Mouse (Mus musculus): ENCODE measurements around the gene Zfp385a. TPM values are rescaled to one million over a fixed set of nuclear protein-coding genes. Genes with fewer than 3 reads are reported as not detected.

Zfp385a gene
- polyA plus RNA-seq, 1 experiment from 2014 or later = 17.1 TPM

GRCm38 (mm10) chr15:103345789-103346188 lies 5.9 kb upstream of the Zfp385a start:
- Histone ChIP-seq H3K27me3 (peaks cover 13% of the 10 kb centered on the region), H3K36me3 (peaks cover 71% of the 10 kb centered on the region), H3K9me3 (no peaks in the 10 kb centered on the region), H3K4me1 (peaks cover 5% of the 10 kb centered on the region; the same call in 1 of the 2 replicates), H3K4me2 (no peak overlapping the region), H3K9ac (no peak overlapping the region), H3K27ac (no peak overlapping the region), H3K4me3 (no peak overlapping the region)
- ATAC-seq (ENCODE audit: insufficient number of reproducible peaks, low FRiP score, low TSS enrichment, low read depth) = no peak
- WGBS = 84% methylated on average over 6 of the region's 6 CpGs

GRCm38 (mm10) chr15:103343556-103343955 lies 3.7 kb upstream of the Zfp385a start:
- ATAC-seq (ENCODE audit: insufficient number of reproducible peaks, low FRiP score, low TSS enrichment, low read depth) = no peak
- Histone ChIP-seq H3K4me3 (no peak overlapping the region), H3K9me3 (no peaks in the 10 kb centered on the region), H3K4me1 (peaks cover 24% of the 10 kb centered on the region), H3K9ac (no peak overlapping the region), H3K4me2 (no peak overlapping the region), H3K27ac (no peak overlapping the region), H3K36me3 (peaks cover 48% of the 10 kb centered on the region), H3K27me3 (peaks cover 27% of the 10 kb centered on the region)

- peaks cover 24% of the 10 kb centered on the region for H3K4me1 ChIP-seq
- H3K9ac ChIP-seq = no peak overlapping the region
- WGBS = 78% methylated on average over 3 of the region's 3 CpGs
- no peaks in the 10 kb centered on the region for H3K9me3 ChIP-seq
- H3K27ac ChIP-seq = no peak overlapping the region
- ATAC-seq (ENCODE audit: insufficient number of reproducible peaks, low FRiP score, low TSS enrichment, low read depth) = no peak
- no peak overlapping the region for H3K4me3 ChIP-seq
- peaks cover 33% of the 10 kb centered on the region for H3K27me3 ChIP-seq
- peaks cover 44% of the 10 kb centered on the region for H3K36me3 ChIP-seq
- no peak overlapping the region for H3K4me2 ChIP-seq
Measured at GRCm38 (mm10) chr15:103343008-103343407, 3.1 kb upstream of the Zfp385a start.

GRCm38 (mm10) chr15:103342415-103342814 lies 2.5 kb upstream of the Zfp385a start:
- Histone ChIP-seq H3K27me3 (peaks cover 33% of the 10 kb centered on the region), H3K9ac (no peak overlapping the region), H3K9me3 (no peaks in the 10 kb centered on the region), H3K4me1 (peaks cover 24% of the 10 kb centered on the region), H3K27ac (no peak overlapping the region), H3K36me3 (peaks cover 38% of the 10 kb centered on the region), H3K4me2 (no peak overlapping the region), H3K4me3 (no peak overlapping the region)
- ATAC-seq (ENCODE audit: insufficient number of reproducible peaks, low FRiP score, low TSS enrichment, low read depth) = no peak
- WGBS = 13% methylated on average over 4 of the region's 4 CpGs

DNA sequence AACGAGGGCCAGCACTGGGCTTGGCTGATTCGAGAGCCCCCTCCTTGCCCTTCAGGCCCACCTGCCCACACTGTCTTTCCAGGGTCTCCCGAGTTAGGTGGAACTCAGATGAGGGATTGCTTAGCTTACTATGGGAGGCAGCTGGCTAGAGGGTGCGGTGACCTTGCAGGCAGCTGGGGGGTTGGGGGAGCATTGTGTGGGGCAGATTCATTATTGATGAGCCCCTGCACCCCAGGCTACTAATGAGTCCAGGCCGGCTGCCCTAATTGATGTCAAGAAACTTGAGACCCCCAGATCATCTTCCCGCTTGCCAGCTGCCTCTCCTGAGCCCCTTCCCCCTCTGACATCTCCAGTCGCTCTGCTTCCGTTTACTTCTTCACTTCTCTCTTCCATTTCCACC lies 1.7 kb upstream of the Zfp385a start:
- no peak overlapping the region for H3K9ac ChIP-seq
- WGBS = 33% methylated on average over 8 of the region's 8 CpGs

DNA sequence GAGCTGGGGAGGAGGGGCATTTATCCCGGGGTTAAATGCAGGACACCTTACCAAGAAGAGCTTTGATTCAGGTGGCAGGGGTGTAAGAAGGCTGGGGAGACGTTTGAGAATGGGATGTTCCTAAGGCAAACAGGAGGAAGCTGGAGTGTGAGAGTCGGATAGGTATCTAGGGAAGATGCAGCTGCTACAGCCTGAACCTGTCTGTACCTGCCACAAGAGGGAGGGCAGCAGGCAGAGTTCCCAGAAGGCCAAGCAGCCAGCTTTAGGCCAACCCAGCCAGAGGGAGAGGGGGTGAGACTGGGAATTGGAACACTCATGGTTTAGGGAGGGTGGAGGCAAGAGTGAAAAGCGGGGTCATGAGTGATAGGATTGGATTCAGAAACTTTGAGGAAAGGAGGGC lies 893 bp upstream of the Zfp385a start:
- no peak overlapping the region for H3K9ac ChIP-seq
- H3K36me3 ChIP-seq = peaks cover 24% of the 10 kb centered on the region
- no peaks in the 10 kb centered on the region for H3K9me3 ChIP-seq
- no peak; the same call in 1 of the 2 replicates for ATAC-seq (ENCODE audit: insufficient number of reproducible peaks, low FRiP score, low TSS enrichment, low read depth)
- H3K4me1 ChIP-seq = peaks cover 28% of the 10 kb centered on the region
- 19% methylated on average over 4 of the region's 4 CpGs for WGBS
- H3K27ac ChIP-seq = no peak overlapping the region
- H3K4me3 ChIP-seq = peak overlapping the region; percentile 56; the same call in 1 of the 2 replicates
- peak overlapping the region; percentile 92 for H3K4me2 ChIP-seq
- H3K27me3 ChIP-seq = peaks cover 38% of the 10 kb centered on the region

More for the DNA sequence above, 1.7 kb upstream of the Zfp385a start:
- Histone ChIP-seq H3K4me1 (peaks cover 26% of the 10 kb centered on the region), H3K27me3 (peaks cover 38% of the 10 kb centered on the region), H3K4me2 (no peak overlapping the region), H3K9me3 (no peaks in the 10 kb centered on the region), H3K27ac (no peak overlapping the region), H3K4me3 (no peak overlapping the region), H3K36me3 (peaks cover 31% of the 10 kb centered on the region)
- ATAC-seq (ENCODE audit: insufficient number of reproducible peaks, low FRiP score, low TSS enrichment, low read depth) = no peak

DNA sequence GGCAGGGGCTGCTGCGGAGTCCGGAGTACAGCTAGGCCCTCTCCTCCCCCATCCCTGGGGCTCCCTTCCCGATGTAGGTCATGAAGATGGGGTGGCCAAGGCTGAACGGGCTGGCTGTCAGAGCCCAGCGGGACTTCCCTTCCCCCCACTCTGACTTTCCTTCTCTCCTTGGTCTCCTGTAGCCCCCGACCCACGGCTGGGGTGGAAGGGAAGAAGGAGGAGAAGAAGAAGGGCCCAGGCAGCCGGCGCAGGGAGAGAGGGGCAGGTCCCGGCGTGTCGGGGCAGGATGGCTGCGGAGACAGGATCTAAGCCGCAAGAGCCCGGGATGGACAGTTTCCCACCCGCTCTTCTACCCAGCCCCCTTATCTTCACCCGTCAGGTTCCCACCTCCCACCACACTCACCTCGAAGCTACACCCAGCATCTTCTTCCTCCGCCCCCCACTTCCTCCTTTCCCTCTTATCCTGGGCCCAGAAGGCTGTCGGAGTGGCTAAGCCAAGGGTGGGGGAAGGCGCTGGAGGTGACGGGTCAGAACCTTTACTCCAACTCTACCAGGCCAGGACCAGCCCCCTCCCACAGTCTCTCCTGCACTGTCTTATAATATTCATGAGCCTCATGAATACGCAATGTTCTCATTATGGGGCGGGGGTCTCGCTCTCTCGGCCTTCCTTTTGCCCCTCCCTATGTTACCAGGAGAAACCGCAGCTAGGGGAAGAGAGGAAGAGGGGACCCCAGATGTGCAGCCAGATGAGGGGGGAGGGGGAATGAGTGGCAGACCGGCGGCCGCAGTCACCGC lies 530 bp downstream of the Zfp385a start:
- H3K27me3 ChIP-seq = peaks cover 38% of the 10 kb centered on the region
- no peaks in the 10 kb centered on the region for H3K9me3 ChIP-seq
- no peak for ATAC-seq (ENCODE audit: insufficient number of reproducible peaks, low FRiP score, low TSS enrichment, low read depth)
- H3K4me2 ChIP-seq = peak overlapping the region; percentile 92
- peaks cover 38% of the 10 kb centered on the region for H3K4me1 ChIP-seq
- peak overlapping the region; percentile 28; the same call in 1 of the 2 replicates for H3K9ac ChIP-seq
- 8% methylated on average over 30 of the region's 31 CpGs for WGBS
- H3K27ac ChIP-seq = peak overlapping the region; percentile 17; the same call in 1 of the 2 replicates
- H3K36me3 ChIP-seq = peaks cover 9% of the 10 kb centered on the region
- peak overlapping the region; percentile 56 for H3K4me3 ChIP-seq

GRCm38 (mm10) chr15:103338829-103339165 lies 1.1 kb downstream of the Zfp385a start:
- 33% methylated on average over 4 of the region's 4 CpGs for whole genome bisulfite sequencing
- Histone ChIP-seq H3K9ac (0 out of 2 replicates have a peak overlapping the region, but pooled peaks have one; percentile 1), H3K4me3 (peak overlapping the region; percentile 56), H3K27me3 (peaks cover 38% of the 10 kb centered on the region), H3K4me2 (peak overlapping the region; percentile 92), H3K9me3 (no peaks in the 10 kb centered on the region), H3K4me1 (peaks cover 44% of the 10 kb centered on the region), H3K36me3 (peaks cover 4% of the 10 kb centered on the region; the same call in 1 of the 2 replicates), H3K27ac (peak overlapping the region; percentile 17; the same call in 1 of the 2 replicates)
- no peak for ATAC-seq (ENCODE audit: insufficient number of reproducible peaks, low FRiP score, low TSS enrichment, low read depth)

GRCm38 (mm10) chr15:103336996-103337667 lies 2.8 kb downstream of the Zfp385a start:
- H3K9me3 ChIP-seq = no peaks in the 10 kb centered on the region
- H3K9ac ChIP-seq = no peak overlapping the region
- 21% methylated on average over 11 of the region's 11 CpGs for WGBS
- no peaks in the 10 kb centered on the region for H3K36me3 ChIP-seq
- H3K4me3 ChIP-seq = no peak overlapping the region
- 0 out of 2 replicates have a peak overlapping the region, but pooled peaks have one; percentile 12 for H3K4me2 ChIP-seq
- ATAC-seq (ENCODE audit: insufficient number of reproducible peaks, low FRiP score, low TSS enrichment, low read depth) = no peak
- H3K4me1 ChIP-seq = peaks cover 51% of the 10 kb centered on the region
- H3K27ac ChIP-seq = 0 out of 2 replicates have a peak overlapping the region, but pooled peaks have one; percentile 4
- H3K27me3 ChIP-seq = peaks cover 38% of the 10 kb centered on the region

GRCm38 (mm10) chr15:103335488-103336235 lies 4.2 kb downstream of the Zfp385a start:
- Histone ChIP-seq H3K27ac (0 out of 2 replicates have a peak overlapping the region, but pooled peaks have one; percentile 11), H3K27me3 (peaks cover 24% of the 10 kb centered on the region), H3K9ac (no peak overlapping the region), H3K4me1 (peaks cover 46% of the 10 kb centered on the region), H3K4me3 (no peak overlapping the region), H3K9me3 (no peaks in the 10 kb centered on the region), H3K36me3 (no peaks in the 10 kb centered on the region), H3K4me2 (no peak overlapping the region)
- 24% methylated on average over 7 of the region's 7 CpGs for WGBS
- ATAC-seq (ENCODE audit: insufficient number of reproducible peaks, low FRiP score, low TSS enrichment, low read depth) = no peak

DNA sequence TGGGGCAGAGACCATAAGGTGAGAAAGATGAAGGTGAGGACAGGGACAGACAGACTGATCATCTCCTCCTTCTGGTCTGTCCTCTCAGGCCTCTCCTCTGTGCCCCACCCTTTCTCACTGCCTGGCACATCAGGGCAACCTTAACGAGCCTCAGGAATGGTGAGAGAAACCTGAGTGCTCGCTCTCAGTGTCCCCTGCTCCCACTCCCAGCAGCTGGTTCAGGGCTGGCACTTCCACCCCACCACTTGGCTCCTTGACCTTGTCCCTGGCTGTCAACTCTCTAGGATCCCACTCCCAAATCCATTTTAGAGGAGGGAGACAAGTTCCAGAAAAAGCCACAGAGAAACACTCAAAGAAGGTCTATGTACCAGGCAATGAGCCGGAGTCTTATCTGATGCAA lies 4.9 kb downstream of the Zfp385a start:
- Histone ChIP-seq H3K9me3 (no peaks in the 10 kb centered on the region), H3K36me3 (no peaks in the 10 kb centered on the region), H3K4me1 (peaks cover 40% of the 10 kb centered on the region), H3K9ac (no peak overlapping the region), H3K4me3 (no peak overlapping the region), H3K4me2 (no peak overlapping the region), H3K27ac (0 out of 2 replicates have a peak overlapping the region, but pooled peaks have one; percentile 11), H3K27me3 (peaks cover 19% of the 10 kb centered on the region)
- 50% methylated on average over 3 of the region's 3 CpGs for WGBS
- no peak for ATAC-seq (ENCODE audit: insufficient number of reproducible peaks, low FRiP score, low TSS enrichment, low read depth)
